Comparison of ENCODE assay signal across 8 mouse cellular contexts in genomic region chr10:39733101-39733399, GRCm38 (mm10). TPM values are rescaled to one million over a fixed set of nuclear protein-coding genes. Genes with fewer than 3 reads are reported as not detected.
DNase-seq lines count a peak whose midpoint lies in the region; ATAC-seq and TF ChIP-seq lines count a peak whose summit lies in the region.

No protein-coding gene starts in this region.

- intact Hi-C loops in heart, postnatal 25 days (cut with DNase I), result loop anchor here (5.0 kb wide), 4 partner anchors 116 to 561 kb away; no protein-coding TSS in a partner anchor

- H3K4me2 ChIP-seq in heart, embryonic 13.5 days, result peak overlapping the region; percentile 84
- H3K4me2 ChIP-seq in intestine, embryonic 14.5 days (ENCODE audit: low read length), result peak overlapping the region; percentile 68
- H3K4me2 ChIP-seq in midbrain, embryonic 11.5 days, result peak overlapping the region; percentile 75

- no peak for ATAC-seq in heart, embryonic 13.5 days (ENCODE audit: extremely low read depth, insufficient number of reproducible peaks, low FRiP score, low TSS enrichment)
- no peak for ATAC-seq in intestine, embryonic 14.5 days (replicated peaks; ENCODE audit: low FRiP score, low TSS enrichment, low read depth)
- ATAC-seq in midbrain, embryonic 11.5 days (ENCODE audit: low FRiP score), result no peak; the same call in 1 of the 2 replicates

- H3K36me3 ChIP-seq in heart, embryonic 13.5 days, result peaks cover 4% of the 10 kb centered on the region; the same call in 1 of the 2 replicates
- H3K36me3 ChIP-seq in ES-Bruce4 (ENCODE audit: control insufficient read depth, insufficient read depth, low read length, poor library complexity, severe bottlenecking), result no peaks in the 10 kb centered on the region
- H3K36me3 ChIP-seq in embryonic facial prominence, embryonic 10.5 days (replicated peaks), result peaks cover 6% of the 10 kb centered on the region; the same call in 1 of the 2 replicates
- H3K36me3 ChIP-seq in intestine, embryonic 14.5 days (ENCODE audit: control insufficient read depth, insufficient read depth, low read length), result no peaks in the 10 kb centered on the region
- H3K36me3 ChIP-seq in midbrain, embryonic 11.5 days (ENCODE audit: control insufficient read depth, insufficient read depth, low read length), result no peaks in the 10 kb centered on the region

- peak overlapping the region; percentile 88 for H3K4me3 ChIP-seq in heart, embryonic 13.5 days
- H3K4me3 ChIP-seq in ES-Bruce4 (ENCODE audit: low read depth, low read length), result peak overlapping the region; percentile 77
- peak overlapping the region; percentile 94 for H3K4me3 ChIP-seq in embryonic facial prominence, embryonic 10.5 days
- H3K4me3 ChIP-seq in intestine, embryonic 14.5 days (ENCODE audit: low read depth, low read length), result peak overlapping the region; percentile 90
- H3K4me3 ChIP-seq in midbrain, embryonic 11.5 days (ENCODE audit: low read depth, low read length), result peak overlapping the region; percentile 83

- no peak for TF ChIP-seq CTCF in ES-Bruce4 (IDR thresholded peaks at IDR 0.05; ENCODE audit: low read depth, low read length)

- peaks cover 28% of the 10 kb centered on the region for H3K4me1 ChIP-seq in heart, embryonic 13.5 days
- peaks cover 2% of the 10 kb centered on the region for H3K4me1 ChIP-seq in ES-Bruce4 (ENCODE audit: control insufficient read depth, insufficient read depth, low read length)
- peaks cover 22% of the 10 kb centered on the region for H3K4me1 ChIP-seq in embryonic facial prominence, embryonic 10.5 days
- peaks cover 13% of the 10 kb centered on the region; the same call in 1 of the 2 replicates for H3K4me1 ChIP-seq in intestine, embryonic 14.5 days (replicated peaks; ENCODE audit: control insufficient read depth, insufficient read depth, low read length)
- H3K4me1 ChIP-seq in midbrain, embryonic 11.5 days (ENCODE audit: control insufficient read depth, insufficient read depth, low read length), result peaks cover 9% of the 10 kb centered on the region

- under 1% methylated on average over 9 of the region's 9 CpGs for WGBS in heart, embryonic 13.5 days
- WGBS in embryonic facial prominence, embryonic 10.5 days, result under 1% methylated on average over 9 of the region's 9 CpGs
- WGBS in intestine, embryonic 14.5 days, result 0% methylated on average over 9 of the region's 9 CpGs
- under 1% methylated on average over 9 of the region's 9 CpGs for WGBS in midbrain, embryonic 11.5 days

- TF ChIP-seq POLR2A in ES-Bruce4 (IDR thresholded peaks at IDR 0.05; ENCODE audit: insufficient read depth, low read length), result no peak

- TF ChIP-seq EP300 in ES-Bruce4 (IDR thresholded peaks at IDR 0.05; ENCODE audit: insufficient read depth, low read depth, low read length), result no peak

- peak overlapping the region; percentile 97 for H3K9ac ChIP-seq in heart, embryonic 13.5 days
- H3K9ac ChIP-seq in ES-Bruce4 (ENCODE audit: low read depth, poor library complexity, severe bottlenecking), result peak overlapping the region; percentile 97
- peak overlapping the region; percentile 94 for H3K9ac ChIP-seq in intestine, embryonic 14.5 days (ENCODE audit: low read length)
- H3K9ac ChIP-seq in midbrain, embryonic 11.5 days (ENCODE audit: low read length), result peak overlapping the region; percentile 93

- no peak for DNase-seq in heart, postnatal 25 days (ENCODE audit: low spot score)
- no peak for DNase-seq in embryonic facial prominence, embryonic 10.5 days (ENCODE audit: low spot score)
- DNase-seq in intestine, embryonic 14.5 days (ENCODE audit: low spot score), result no peak
- DNase-seq in midbrain, embryonic 11.5 days (ENCODE audit: low spot score, missing footprints), result no peak
- DNase-seq in spleen, postnatal 14 days (ENCODE audit: low spot score in 2 of 2), result no peak
- no peak for DNase-seq in testis, postnatal 10 days (ENCODE audit: low spot score)

- no peaks in the 10 kb centered on the region for H3K9me3 ChIP-seq in heart, embryonic 13.5 days
- peaks cover 5% of the 10 kb centered on the region; the same call in 1 of the 2 replicates for H3K9me3 ChIP-seq in ES-Bruce4 (replicated peaks; ENCODE audit: control insufficient read depth, insufficient read depth, low read length, poor library complexity, severe bottlenecking)
- peaks cover 3% of the 10 kb centered on the region; the same call in 1 of the 2 replicates for H3K9me3 ChIP-seq in embryonic facial prominence, embryonic 10.5 days
- H3K9me3 ChIP-seq in intestine, embryonic 14.5 days (ENCODE audit: control insufficient read depth, low read length), result no peaks in the 10 kb centered on the region
- H3K9me3 ChIP-seq in midbrain, embryonic 11.5 days (ENCODE audit: control insufficient read depth, low read length), result no peaks in the 10 kb centered on the region

- H3K27ac ChIP-seq in heart, embryonic 13.5 days (replicated peaks), result peak overlapping the region; percentile 100
- peak overlapping the region; percentile 71 for H3K27ac ChIP-seq in ES-Bruce4 (ENCODE audit: insufficient read depth, low read length)
- peak overlapping the region; percentile 98 for H3K27ac ChIP-seq in embryonic facial prominence, embryonic 10.5 days (replicated peaks)
- H3K27ac ChIP-seq in intestine, embryonic 14.5 days (ENCODE audit: low read depth), result peak overlapping the region; percentile 99
- H3K27ac ChIP-seq in midbrain, embryonic 11.5 days (ENCODE audit: low read depth, low read length), result peak overlapping the region; percentile 98

- no peaks in the 10 kb centered on the region for H3K27me3 ChIP-seq in heart, embryonic 13.5 days (replicated peaks)
- H3K27me3 ChIP-seq in ES-Bruce4 (ENCODE audit: control insufficient read depth, insufficient read depth, low read length, poor library complexity, severe bottlenecking), result no peaks in the 10 kb centered on the region
- H3K27me3 ChIP-seq in embryonic facial prominence, embryonic 10.5 days (replicated peaks; ENCODE audit: low read depth, poor library complexity, severe bottlenecking), result no peaks in the 10 kb centered on the region
- no peaks in the 10 kb centered on the region for H3K27me3 ChIP-seq in intestine, embryonic 14.5 days (replicated peaks; ENCODE audit: control insufficient read depth, insufficient read depth, low read length)
- H3K27me3 ChIP-seq in midbrain, embryonic 11.5 days (ENCODE audit: control insufficient read depth, insufficient read depth, low read length), result no peaks in the 10 kb centered on the region

RNA-seq across cellular contexts. Expression of gene Rev3l, which starts 1.1 kb away (rescaled TPM):
- 8.1 and 8.6 TPM in 2 replicates for polyA plus RNA-seq in heart, embryonic 13.5 days (2015; fragmentation: Nextera tagmentation; extraction: Ambion mirVana)
- total RNA-seq in heart, postnatal 25 days (2021), result 10 to 100 TPM; 13.7 to 16.0 TPM
- 36.9 and 38.0 TPM in 2 replicates for polyA plus RNA-seq in ES-Bruce4 (2011; ENCODE audit: insufficient read depth, insufficient read length, low read depth, missing spikeins)
- polyA plus RNA-seq in embryonic facial prominence, embryonic 10.5 days (2016; fragmentation: Nextera tagmentation; extraction: Ambion mirVana), result 12.8 and 14.2 TPM in 2 replicates
- 23.0 and 23.3 TPM in 2 replicates for polyA plus RNA-seq in intestine, embryonic 14.5 days (2014; fragmentation: Nextera tagmentation; extraction: Ambion mirVana)
- polyA plus RNA-seq in midbrain, embryonic 11.5 days (2014; fragmentation: Nextera tagmentation; extraction: Ambion mirVana), result 15.6 and 16.5 TPM in 2 replicates
